Mouse (Mus musculus) embryonic facial prominence, embryonic 13.5 days (tissue): ENCODE measurements around the gene Ikbke. TPM values are rescaled to one million over a fixed set of nuclear protein-coding genes. Genes with fewer than 3 reads are reported as not detected.

Source experiments
- ATAC-seq: fragments of 200-750 bp; cut with Nextera tagmentation; 2 replicates; pipeline ENCODE4 v1.8.0; 2017; ENCODE audit warnings: low read depth; ENCODE audit not compliant: insufficient number of reproducible peaks, insufficient read depth, low FRiP score, low TSS enrichment
- H3K27ac ChIP-seq: fragments of 300-500 bp; sonication (generic); 2 replicates; pipeline ENCODE4 v1.5.1; 2015; ENCODE audit warnings: moderate library complexity, mild to moderate bottlenecking, inconsistent platforms
- H3K27me3 ChIP-seq: fragments of 300-500 bp; sonication (generic); 2 replicates; pipeline ENCODE4 v1.6.1; 2015; ENCODE audit warnings: mild to moderate bottlenecking, inconsistent platforms
- H3K36me3 ChIP-seq: fragments of 300-500 bp; sonication (generic); 2 replicates; pipeline ENCODE4 v1.6.1; 2015; ENCODE audit warnings: mild to moderate bottlenecking, inconsistent platforms
- H3K4me1 ChIP-seq: fragments of 300-500 bp; sonication (generic); 2 replicates; pipeline ENCODE4 v1.6.1; 2015; ENCODE audit warnings: inconsistent platforms
- H3K4me2 ChIP-seq: fragments of 300-500 bp; sonication (generic); 2 replicates; pipeline ENCODE4 v1.6.1; 2015; ENCODE audit warnings: moderate library complexity, mild to moderate bottlenecking, inconsistent platforms
- H3K4me3 ChIP-seq: fragments of 300-500 bp; sonication (generic); 2 replicates; pipeline ENCODE4 v1.5.1; 2015; ENCODE audit warnings: mild to moderate bottlenecking, inconsistent platforms
- H3K9ac ChIP-seq: fragments of 300-500 bp; sonication (generic); 2 replicates; pipeline ENCODE4 v1.6.1; 2015; ENCODE audit warnings: mild to moderate bottlenecking, inconsistent platforms
- H3K9me3 ChIP-seq: fragments of 300-500 bp; sonication (generic); 2 replicates; pipeline ENCODE4 v1.6.1; 2016; ENCODE audit warnings: inconsistent platforms
- WGBS: fragments of 180-500 bp; shearing (Covaris S2); methylation state at CpG from one replicate; pipeline ENCODE4 v1.1.7; 2015; ENCODE audit warnings: mixed read lengths; 5-methylcytosine and 5-hydroxymethylcytosine counted together
- polyA plus RNA-seq: library from polyadenylated mRNA; unstranded; fragments of >200 nt; fragmentation: Nextera tagmentation; extraction: Ambion mirVana; gene quantifications from 2 replicates; pipeline ENCODE4 v1.2.1, GENCODE M21; 2015

Ikbke gene
- polyA plus RNA-seq, 1 experiment from 2014 or later = 2.7 TPM

DNA sequence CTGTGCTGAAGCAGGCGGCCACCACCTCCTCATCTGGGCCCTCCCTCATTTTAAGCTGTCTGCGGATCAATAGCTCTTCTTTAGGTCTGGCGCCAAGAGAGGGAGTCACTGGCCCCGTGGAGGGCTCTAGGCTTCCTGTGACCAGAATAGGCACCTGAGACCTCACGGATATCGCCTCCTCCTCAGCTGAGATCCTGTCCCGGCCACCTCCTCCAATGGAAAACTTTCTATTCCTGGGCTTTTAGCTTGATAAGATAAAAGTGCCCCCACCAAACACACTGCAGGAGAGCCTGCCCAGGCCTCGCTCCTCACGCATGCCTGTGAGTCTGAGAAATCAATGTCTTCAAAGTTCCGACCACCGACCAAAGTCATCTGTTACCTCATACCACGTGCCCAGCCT lies 45.9 kb downstream of the Ikbke start:
- H3K4me2 ChIP-seq = no peak overlapping the region

DNA sequence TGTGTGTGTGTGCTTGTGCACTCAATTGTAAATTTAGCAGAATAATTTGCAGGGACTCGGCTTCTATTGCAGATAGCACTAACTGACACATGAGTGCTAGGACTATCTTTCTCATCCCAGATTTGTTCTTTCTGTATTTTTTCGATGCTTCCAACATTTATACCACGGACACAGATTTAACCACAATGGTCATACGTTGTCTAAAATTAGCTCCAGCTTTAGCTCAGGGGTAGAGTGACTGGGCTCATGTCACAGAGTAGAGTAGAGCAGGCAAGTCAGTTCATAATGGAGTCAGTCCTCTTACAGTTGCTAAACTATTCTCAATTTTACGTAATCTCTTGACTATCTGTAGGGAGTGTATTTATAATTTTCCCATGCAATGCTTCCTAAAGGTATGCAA lies 50.7 kb downstream of the Ikbke start:
- Histone ChIP-seq H3K9me3 (no peaks in the 10 kb centered on the region), H3K9ac (no peak overlapping the region), H3K4me3 (no peak overlapping the region), H3K27me3 (no peaks in the 10 kb centered on the region), H3K4me1 (0 out of 2 replicates have a peak, but pooled peaks cover 3% of the 10 kb centered on the region), H3K36me3 (no peaks in the 10 kb centered on the region), H3K27ac (no peak overlapping the region), H3K4me2 (no peak overlapping the region)
- ATAC-seq = no peak
- WGBS = 62% methylated on average over 5 of the region's 5 CpGs

More for the DNA sequence above, 45.9 kb downstream of the Ikbke start:
- 62% methylated on average over 12 of the region's 12 CpGs for whole genome bisulfite sequencing
- Histone ChIP-seq H3K9ac (no peak overlapping the region), H3K9me3 (no peaks in the 10 kb centered on the region), H3K27me3 (0 out of 2 replicates have a peak, but pooled peaks cover 1% of the 10 kb centered on the region), H3K27ac (no peak overlapping the region), H3K4me1 (peaks cover 23% of the 10 kb centered on the region), H3K36me3 (no peaks in the 10 kb centered on the region), H3K4me3 (no peak overlapping the region)
- ATAC-seq = no peak

DNA sequence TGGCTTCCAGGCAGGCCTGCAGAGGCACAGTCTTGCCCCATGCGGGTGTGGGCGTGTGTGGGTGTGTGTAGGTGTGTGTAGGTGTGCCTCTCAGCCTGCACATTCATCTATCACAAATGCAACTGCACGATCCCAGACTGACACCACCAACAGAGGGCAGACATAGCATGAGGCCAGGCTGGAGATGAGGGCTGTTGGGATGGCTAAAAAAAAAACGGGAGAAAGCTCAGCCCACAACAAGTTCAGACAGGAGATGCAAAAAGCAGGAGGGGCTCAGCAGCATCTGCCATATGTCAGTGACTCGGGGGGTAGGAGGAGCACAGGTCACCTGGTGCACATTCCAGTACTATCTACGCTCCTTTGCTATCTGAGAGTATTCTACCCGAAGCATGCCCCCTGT lies 51.2 kb downstream of the Ikbke start:
- 59% methylated on average over 7 of the region's 7 CpGs for WGBS

DNA sequence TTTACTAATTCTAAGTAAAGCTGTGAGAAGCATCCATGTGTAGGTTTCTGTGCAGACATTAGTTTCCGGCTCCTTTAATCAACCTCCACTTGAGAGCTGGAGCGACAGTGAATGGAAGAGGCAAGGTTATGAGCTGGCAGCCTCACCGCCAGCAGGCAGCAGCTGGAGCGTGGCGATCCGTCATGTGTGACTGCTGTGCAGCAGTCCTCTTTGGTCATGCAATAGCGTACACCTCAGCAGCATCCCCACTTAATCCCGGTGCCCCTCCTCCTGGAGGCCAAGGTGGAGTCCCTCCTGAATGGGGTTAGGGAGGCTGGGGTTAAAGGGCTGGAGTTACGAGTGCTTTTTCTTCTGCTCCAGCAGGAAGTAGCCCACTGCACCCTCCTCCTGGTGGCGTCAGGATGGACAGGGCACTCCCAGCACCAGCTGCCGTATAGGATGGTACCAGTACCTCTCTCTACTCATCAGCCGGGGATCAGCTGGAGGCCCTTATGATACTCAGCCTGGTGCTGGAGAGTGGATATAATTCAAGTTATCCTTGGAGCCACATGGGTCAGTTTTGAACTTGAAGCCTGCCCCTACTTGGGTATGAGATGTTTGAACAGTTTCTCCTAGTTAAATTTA lies 54.4 kb downstream of the Ikbke start:
- Histone ChIP-seq H3K36me3 (no peaks in the 10 kb centered on the region), H3K4me1 (no peaks in the 10 kb centered on the region), H3K9ac (no peak overlapping the region), H3K4me3 (no peak overlapping the region), H3K27ac (no peak overlapping the region), H3K9me3 (no peaks in the 10 kb centered on the region), H3K27me3 (no peaks in the 10 kb centered on the region), H3K4me2 (no peak overlapping the region)
- ATAC-seq = no peak
- 64% methylated on average over 12 of the region's 12 CpGs for WGBS

More for the DNA sequence above, 51.2 kb downstream of the Ikbke start:
- Histone ChIP-seq H3K4me2 (no peak overlapping the region), H3K4me1 (no peaks in the 10 kb centered on the region), H3K9ac (no peak overlapping the region), H3K4me3 (no peak overlapping the region), H3K27me3 (no peaks in the 10 kb centered on the region), H3K27ac (no peak overlapping the region), H3K9me3 (no peaks in the 10 kb centered on the region), H3K36me3 (no peaks in the 10 kb centered on the region)
- ATAC-seq = no peak; the same call in 1 of the 2 replicates

DNA sequence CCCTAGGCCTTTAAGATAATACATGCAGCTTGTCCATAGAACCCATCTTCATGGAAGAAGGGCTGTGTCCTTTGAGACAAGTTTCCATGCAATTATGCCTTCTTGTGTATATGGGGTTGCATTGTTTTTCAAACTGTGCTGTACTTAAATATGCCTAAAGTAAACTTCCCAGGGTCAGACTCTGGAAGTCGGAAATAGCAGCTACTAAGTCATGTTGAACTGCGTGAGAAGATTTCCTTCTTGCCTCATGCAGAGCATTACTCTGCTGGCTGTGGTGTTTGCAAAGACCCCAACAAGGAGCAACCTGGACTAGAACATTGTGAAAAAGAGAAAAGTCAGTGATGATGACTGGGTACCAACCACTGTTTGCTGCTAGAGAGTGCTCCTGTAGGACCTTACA lies 56.1 kb downstream of the Ikbke start:
- Histone ChIP-seq H3K36me3 (no peaks in the 10 kb centered on the region), H3K9me3 (no peaks in the 10 kb centered on the region), H3K27ac (no peak overlapping the region), H3K9ac (no peak overlapping the region), H3K4me2 (no peak overlapping the region), H3K4me3 (no peak overlapping the region), H3K4me1 (no peaks in the 10 kb centered on the region), H3K27me3 (no peaks in the 10 kb centered on the region)
- WGBS = 88% methylated on average over 2 of the region's 2 CpGs
- no peak for ATAC-seq

DNA sequence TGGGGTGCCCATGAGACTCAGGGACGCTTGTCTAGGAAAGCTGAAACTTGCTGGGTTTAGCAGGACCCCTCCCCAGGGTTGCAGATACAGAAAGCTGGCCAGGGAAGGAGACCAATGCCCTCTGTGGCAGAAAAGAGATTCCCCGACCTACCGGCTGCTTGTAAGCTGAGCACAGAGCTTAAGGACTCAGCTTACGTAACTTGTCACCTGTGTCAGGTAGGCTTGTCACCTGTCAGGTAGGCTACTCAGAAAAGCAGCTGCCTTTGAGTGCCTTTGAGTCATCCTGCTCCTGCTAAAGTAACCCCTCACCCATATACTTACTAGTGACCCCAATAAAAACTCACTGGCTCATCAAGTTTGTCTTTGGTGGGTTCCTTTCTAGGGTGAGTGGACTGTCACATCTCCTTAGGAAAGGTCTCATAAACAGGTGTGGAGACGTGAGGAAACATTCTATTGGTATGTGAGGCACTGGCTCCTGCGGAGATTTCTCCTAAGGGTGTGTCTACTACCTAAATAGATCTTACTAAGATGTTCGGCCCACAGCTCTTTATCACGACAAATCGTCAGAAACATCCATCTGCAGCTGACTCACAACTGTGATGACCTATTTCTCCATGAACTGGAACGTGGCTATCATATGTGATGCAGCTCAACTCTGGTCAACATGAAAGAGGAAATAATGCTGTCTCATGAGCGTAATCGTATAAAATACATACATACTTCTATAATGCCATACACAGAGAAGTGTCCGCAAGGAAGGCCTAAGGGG lies 57.4 kb downstream of the Ikbke start:
- H3K36me3 ChIP-seq = no peaks in the 10 kb centered on the region
- no peaks in the 10 kb centered on the region for H3K4me1 ChIP-seq
- H3K9ac ChIP-seq = no peak overlapping the region
- no peak overlapping the region for H3K4me2 ChIP-seq
- 77% methylated on average over 13 of the region's 13 CpGs for WGBS
- no peak overlapping the region for H3K4me3 ChIP-seq
- H3K27me3 ChIP-seq = no peaks in the 10 kb centered on the region
- H3K27ac ChIP-seq = no peak overlapping the region
- no peaks in the 10 kb centered on the region for H3K9me3 ChIP-seq
- ATAC-seq = no peak

DNA sequence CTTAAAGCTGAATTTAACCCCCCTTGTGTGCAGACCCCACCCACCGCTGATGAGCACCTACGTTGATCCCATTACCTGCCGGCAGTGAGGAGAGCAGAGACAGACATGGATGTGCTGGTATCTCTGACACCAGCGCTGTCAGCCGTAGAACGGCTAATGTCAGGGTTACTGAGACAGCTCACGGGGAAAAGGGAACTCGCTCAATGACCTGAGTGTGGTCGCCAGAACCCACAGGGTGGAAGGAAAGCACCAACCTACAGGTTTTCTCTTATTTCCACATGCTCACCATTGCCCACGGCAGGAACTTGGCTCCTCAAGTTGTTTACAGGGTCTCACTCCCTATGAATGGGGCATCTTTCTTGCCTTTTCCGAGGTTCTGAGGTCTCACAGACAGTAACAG lies 60.5 kb downstream of the Ikbke start:
- 90% methylated on average over 11 of the region's 11 CpGs for WGBS

DNA sequence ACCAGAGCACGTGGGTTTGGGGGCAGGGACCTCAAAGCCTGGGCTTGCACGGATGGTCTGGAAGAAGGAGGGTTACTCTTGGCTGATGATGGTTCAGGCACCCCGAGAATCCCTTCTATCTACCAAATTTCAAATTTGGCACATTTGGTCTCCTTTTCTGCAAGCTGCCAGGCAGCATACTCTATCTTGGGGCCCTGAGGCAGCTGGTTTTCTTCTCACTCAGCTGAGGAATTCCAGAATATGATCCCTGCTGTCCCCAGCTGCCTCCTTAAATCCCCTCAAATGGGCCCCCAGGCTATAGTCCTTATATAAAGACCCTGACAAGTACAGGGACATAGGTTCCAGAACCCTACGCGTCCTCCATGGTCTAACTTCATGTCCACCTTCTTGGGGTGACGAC lies 66.0 kb downstream of the Ikbke start:
- Histone ChIP-seq H3K36me3 (no peaks in the 10 kb centered on the region), H3K4me1 (peaks cover 15% of the 10 kb centered on the region), H3K9ac (no peak overlapping the region), H3K9me3 (no peaks in the 10 kb centered on the region), H3K27ac (no peak overlapping the region), H3K4me2 (no peak overlapping the region), H3K4me3 (no peak overlapping the region), H3K27me3 (no peaks in the 10 kb centered on the region)
- 75% methylated on average over 6 of the region's 6 CpGs for WGBS
- no peak for ATAC-seq

More for the DNA sequence above, 60.5 kb downstream of the Ikbke start:
- Histone ChIP-seq H3K4me2 (no peak overlapping the region), H3K27ac (no peak overlapping the region), H3K36me3 (no peaks in the 10 kb centered on the region), H3K4me3 (no peak overlapping the region), H3K27me3 (no peaks in the 10 kb centered on the region), H3K9ac (no peak overlapping the region), H3K9me3 (no peaks in the 10 kb centered on the region), H3K4me1 (no peaks in the 10 kb centered on the region)
- no peak for ATAC-seq

DNA sequence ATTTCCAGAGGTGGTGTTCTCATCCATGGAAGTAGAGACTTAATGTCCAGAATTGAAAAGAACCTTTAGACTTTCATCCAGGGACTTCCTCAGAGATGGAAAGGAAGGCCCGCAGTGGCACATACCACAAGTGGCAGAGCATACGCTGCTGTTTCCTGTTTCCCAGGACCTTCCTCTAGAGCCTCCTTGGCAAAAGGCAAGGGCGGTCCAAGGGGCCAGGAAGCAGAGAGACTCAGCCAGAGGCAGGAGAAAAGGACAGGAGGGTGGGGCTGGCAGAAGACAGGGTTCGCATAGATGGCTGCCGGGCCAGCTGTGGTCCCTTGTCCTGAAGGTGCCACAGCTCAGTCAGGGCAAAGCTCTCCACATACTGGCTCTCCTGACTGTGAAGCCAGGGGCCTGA lies 66.5 kb downstream of the Ikbke start:
- no peak overlapping the region for H3K9ac ChIP-seq
- WGBS = 68% methylated on average over 5 of the region's 5 CpGs
- H3K27me3 ChIP-seq = no peaks in the 10 kb centered on the region
- no peaks in the 10 kb centered on the region for H3K36me3 ChIP-seq
- H3K4me3 ChIP-seq = no peak overlapping the region
- no peak overlapping the region for H3K4me2 ChIP-seq
- ATAC-seq = no peak
- H3K27ac ChIP-seq = no peak overlapping the region
- peaks cover 15% of the 10 kb centered on the region for H3K4me1 ChIP-seq
- no peaks in the 10 kb centered on the region for H3K9me3 ChIP-seq

DNA sequence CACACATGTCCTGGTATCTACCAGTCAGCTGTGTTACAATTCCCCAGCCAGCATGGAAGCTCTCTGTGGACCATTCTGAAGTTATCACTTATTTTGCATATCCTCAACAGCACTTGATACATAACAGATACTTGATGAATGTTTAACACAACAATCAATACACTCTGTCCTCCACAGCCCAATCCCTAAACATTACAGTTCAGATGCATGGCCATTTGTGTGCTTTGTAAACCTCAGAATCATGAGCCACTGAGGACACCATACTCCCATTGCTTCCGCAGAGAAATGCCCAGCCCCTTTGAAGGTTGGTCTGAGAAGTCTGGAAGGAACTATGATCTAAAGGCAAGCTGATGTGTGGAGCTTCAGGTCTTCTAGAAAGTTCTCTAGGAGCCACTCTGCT lies 67.8 kb downstream of the Ikbke start:
- no peak overlapping the region for H3K4me3 ChIP-seq
- 84% methylated on average over 1 of the region's 1 CpGs for WGBS

DNA sequence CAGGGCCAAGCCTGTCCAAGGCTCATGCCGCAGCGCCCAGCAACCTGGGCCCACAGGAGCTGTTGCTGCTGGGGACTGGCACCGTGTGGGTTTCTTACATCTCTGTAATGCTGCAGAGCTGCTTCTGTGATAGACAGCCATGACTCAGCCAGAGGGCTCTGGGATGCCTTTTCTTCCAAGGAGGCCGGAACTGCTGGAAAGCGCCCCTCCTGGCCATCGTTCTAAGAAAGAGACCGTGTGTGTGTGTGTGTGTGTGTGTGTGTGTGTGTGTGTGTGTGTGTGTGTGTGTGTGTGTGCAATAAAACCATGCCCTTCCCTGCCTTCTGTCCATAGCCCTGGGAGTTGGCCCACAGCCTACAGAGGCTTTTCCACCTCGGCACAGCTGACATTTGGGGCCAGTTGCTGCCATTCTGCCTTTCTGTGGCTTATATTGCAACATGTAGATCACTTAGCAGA lies 69.4 kb downstream of the Ikbke start:
- no peak for ATAC-seq
- WGBS = 57% methylated on average over 8 of the region's 8 CpGs
- no peak overlapping the region for H3K27ac ChIP-seq

More for the DNA sequence above, 67.8 kb downstream of the Ikbke start:
- Histone ChIP-seq H3K36me3 (no peaks in the 10 kb centered on the region), H3K4me1 (peaks cover 17% of the 10 kb centered on the region), H3K27ac (no peak overlapping the region), H3K4me2 (no peak overlapping the region), H3K27me3 (no peaks in the 10 kb centered on the region), H3K9ac (no peak overlapping the region), H3K9me3 (no peaks in the 10 kb centered on the region)
- no peak for ATAC-seq

DNA sequence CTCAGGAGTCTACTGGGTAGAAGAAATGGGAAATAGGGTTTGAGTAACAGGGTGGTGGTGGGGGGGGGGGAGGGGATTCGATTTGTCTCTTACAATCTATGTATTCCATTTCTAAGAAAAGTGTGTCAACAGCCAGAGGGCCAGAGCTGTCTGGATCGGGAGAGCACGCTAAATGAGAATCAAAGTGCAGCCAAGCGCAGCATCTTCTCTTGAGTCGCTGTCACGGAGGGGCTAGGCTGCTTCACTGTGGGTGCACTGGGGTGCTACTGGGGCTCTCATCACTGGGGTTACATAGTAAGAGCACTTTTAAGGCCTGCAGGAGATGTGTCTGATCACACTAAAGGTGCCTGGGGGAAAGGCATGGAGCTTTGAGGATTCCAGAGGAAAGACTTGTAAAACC lies 70.6 kb downstream of the Ikbke start:
- Histone ChIP-seq H3K36me3 (no peaks in the 10 kb centered on the region), H3K9ac (0 out of 2 replicates have a peak overlapping the region, but pooled peaks have one; percentile 36), H3K27me3 (no peaks in the 10 kb centered on the region), H3K4me2 (no peak overlapping the region), H3K9me3 (no peaks in the 10 kb centered on the region), H3K4me1 (peaks cover 17% of the 10 kb centered on the region), H3K4me3 (no peak overlapping the region), H3K27ac (no peak overlapping the region)
- WGBS = 76% methylated on average over 6 of the region's 6 CpGs
- no peak for ATAC-seq

More for the DNA sequence above, 69.4 kb downstream of the Ikbke start:
- no peak overlapping the region for H3K9ac ChIP-seq
- H3K4me3 ChIP-seq = no peak overlapping the region
- H3K4me1 ChIP-seq = peaks cover 17% of the 10 kb centered on the region
- H3K27me3 ChIP-seq = no peaks in the 10 kb centered on the region
- no peak overlapping the region for H3K4me2 ChIP-seq
- no peaks in the 10 kb centered on the region for H3K36me3 ChIP-seq
- no peaks in the 10 kb centered on the region for H3K9me3 ChIP-seq
